Mouse (Mus musculus): ENCODE measurements around the gene Cyp4a31. TPM values are rescaled to one million over a fixed set of nuclear protein-coding genes. Genes with fewer than 3 reads are reported as not detected.
"Not testable (repeated sequence)": the region's sequence is repeated elsewhere in the genome, so short reads cannot be mapped to it uniquely, and the experiment has no call there.

Cyp4a31 gene
- total RNA-seq (2021), result 10 to 100 TPM in 1 of 2 experiments, 1 to 10 TPM in 1; 8.0 to 23.2 TPM
- long read RNA-seq, experiment 1, partial matches to known transcripts, result 9 of 15 reads
- long read RNA-seq, experiment 1, other reads (novel, unspliced or antisense), result 6 of 15 reads
- long read RNA-seq, experiment 2, partial matches to known transcripts, result 2 of 7 reads
- long read RNA-seq, experiment 2, other reads (novel, unspliced or antisense), result 4 of 7 reads

DNA sequence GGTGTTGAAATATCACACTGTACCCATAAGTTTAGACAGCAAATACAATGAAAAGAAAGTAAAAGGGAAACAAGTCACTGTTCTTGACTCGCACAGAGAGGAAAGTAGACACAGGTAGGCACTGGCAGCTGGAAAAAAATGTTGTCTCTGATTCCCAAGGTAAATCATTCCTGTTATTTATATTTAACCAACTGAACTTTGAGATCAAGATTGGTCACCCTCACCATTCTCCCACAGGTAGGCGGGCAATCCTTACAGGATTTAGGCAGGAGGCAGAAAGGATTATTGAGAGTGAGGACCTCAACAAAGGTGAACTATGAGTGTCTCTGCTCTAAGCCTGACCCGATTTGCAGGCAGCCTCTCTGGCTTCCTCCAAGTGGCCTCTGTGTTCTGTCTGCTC lies at the start of gene Cyp4a31:
Gene Cyp4a31 (plus strand): TSS at position 249 of the 400 bp plus-strand sequence.
- DNase-seq, result no peak

- DNase-seq, result not testable (repeated sequence)
Measured at GRCm38 (mm10) chr4:115513964-115514363, 49.5 kb upstream of the Cyp4a31 start.

GRCm38 (mm10) chr4:115518000-115518399 lies 45.4 kb upstream of the Cyp4a31 start, which contains the start of gene Cyp4a10:
Cyp4a10 (plus strand) TSS chr4:115518264.
- not testable (repeated sequence) for DNase-seq

DNA sequence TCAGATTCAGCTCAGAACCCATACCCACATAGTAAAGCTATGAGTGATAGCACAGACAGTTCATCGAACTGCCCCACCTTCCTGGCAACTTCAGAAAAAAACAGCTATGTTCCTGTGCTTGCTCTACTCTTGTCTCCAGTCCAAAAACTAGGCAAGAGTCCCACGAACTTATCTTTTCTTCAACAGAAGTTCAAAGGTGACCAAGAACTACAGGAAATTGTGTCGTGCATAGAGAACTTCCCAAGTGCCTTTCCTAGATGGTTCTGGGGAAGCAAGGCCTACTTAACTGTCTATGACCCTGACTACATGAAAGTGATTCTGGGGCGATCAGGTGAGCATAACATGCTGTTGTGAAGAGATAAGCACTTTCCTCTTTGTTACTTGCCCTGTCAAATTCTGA lies 44.0 kb upstream of the Cyp4a31 start:
- DNase-seq, result no peak

GRCm38 (mm10) chr4:115521766-115522165 lies 41.7 kb upstream of the Cyp4a31 start:
- DNase-seq, result no peak

DNA sequence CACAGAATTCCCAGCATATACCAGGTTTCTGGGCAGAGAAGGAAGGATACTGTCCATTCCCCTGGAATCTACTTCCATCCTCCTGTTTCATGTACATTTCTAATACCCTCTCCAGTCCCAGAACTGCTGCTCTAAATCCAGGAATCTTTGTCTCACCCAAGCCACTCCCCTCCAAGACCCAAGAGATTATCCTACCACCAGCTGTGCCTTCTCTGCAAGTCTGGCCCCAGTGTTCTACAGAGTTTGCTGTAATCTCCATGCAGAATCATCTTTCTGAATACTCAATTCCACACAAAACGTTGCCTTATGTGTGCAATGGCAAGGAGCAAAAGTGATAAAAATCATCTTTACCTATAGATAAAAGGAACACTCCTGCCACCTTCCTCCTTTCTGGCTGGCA lies 18.3 kb upstream of the Cyp4a31 start:
- no peak for DNase-seq

DNA sequence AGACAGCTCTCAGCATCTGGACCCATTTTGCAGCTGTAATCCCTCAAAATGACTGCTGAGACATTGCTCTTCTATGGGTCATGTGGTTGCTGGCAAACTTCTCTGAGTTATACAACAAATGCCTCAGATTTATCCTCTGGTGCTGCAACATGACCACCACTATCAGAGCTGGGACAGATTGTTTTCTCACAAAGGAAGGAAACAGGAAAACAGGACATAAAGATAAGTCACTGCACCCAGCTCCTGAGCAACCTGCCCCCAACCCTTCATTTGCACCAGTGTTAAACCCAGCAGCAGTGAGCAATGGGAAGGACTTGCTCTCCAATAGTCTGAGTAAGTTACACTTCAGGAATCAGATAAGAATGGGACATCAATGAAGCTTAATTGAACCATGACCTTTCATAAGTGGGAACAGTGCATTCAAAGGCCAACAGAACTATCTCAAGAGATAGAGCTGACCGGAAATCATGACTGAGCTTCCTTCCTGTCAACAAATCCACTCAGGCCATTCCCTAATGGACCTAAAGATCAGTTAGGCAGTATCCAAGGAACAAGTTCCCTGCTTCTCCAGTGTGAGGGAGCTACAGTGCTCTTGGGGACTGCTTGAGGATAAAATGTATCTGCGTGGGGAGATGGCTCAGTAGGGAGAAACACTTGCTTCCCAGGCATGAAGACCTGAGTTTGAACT lies 17.2 kb upstream of the Cyp4a31 start:
- DNase-seq, result no peak

GRCm38 (mm10) chr4:115552726-115553125 lies 10.7 kb upstream of the Cyp4a31 start:
- DNase-seq, result no peak

DNA sequence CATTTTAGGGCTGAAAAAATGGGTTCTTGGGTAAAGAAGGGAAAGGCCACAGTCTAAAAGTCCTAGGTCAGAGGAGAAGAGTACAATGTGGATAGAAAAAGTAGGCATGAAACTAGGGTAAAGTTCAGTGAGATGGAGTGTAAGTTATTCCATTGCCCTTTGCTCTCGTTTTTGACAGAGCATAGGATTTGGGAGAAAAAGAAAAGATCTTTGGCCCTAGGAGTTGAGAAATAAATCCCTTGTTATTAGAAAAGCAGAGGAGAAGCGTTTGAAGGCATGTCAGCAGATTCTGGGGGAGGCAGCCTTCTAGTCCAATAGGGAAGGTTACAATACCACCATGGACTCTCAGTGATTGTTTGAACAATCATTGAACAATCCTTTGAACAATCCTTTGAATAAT lies 7.9 kb upstream of the Cyp4a31 start:
- no peak for DNase-seq

GRCm38 (mm10) chr4:115557861-115558561 lies 5.4 kb upstream of the Cyp4a31 start:
- DNase-seq, result no peak

DNA sequence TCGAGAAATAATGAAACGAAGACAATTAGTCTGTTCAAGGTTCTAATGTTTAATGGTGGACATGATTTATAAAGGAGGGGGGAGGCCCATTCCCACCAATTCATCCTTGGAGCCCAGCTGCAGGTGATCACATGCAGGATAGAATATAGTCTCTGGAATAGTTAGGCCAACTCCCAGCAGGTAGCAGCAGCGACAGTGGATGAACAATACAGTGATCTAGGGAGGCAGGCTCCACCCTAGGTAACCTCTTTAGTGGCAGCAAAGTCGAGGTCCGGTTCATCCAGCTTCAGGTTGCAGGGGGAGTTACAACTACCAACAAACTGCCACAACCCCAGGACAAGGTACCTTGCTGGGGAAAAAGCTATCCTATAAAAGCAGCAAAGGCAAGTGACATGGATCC lies 2.2 kb upstream of the Cyp4a31 start:
- DNase-seq, result not testable (repeated sequence)

DNA sequence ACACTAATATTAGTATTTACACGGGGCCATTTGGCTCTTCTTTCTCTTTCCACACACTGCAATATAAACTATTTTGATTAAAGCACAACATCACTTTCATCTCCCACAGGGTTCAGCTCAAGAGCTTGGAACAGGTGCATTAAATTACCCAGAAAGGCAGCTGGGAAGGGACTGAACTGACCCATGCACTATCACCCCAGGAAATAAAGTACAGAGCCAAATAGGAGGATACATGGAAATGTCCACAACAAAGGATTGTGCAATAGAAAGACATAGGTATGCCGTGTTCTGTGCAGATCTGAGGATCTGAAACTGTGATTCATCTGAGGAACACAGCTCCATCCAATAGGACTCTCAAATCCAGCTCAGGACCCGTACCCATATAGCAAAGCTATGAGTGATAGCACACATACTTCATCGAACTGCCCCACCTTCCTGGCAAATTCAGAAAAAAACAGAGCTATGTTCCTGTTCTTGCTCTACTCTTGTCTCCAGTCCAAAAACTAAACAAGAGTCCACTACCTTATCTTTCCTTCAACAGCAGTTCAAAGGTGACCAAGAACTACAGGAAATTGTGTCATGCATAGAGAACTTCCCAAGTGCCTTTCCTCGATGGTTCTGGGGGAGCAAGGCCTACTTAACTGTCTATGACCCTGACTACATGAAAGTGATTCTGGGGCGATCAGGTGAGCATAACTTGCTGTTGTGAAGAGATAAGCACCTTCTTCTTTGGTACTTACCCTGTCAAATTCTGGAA lies 1.2 kb downstream of the Cyp4a31 start:
- not testable (repeated sequence) for DNase-seq

- DNase-seq, result no peak
Measured at GRCm38 (mm10) chr4:115575255-115575654, 11.8 kb downstream of the Cyp4a31 start.

DNA sequence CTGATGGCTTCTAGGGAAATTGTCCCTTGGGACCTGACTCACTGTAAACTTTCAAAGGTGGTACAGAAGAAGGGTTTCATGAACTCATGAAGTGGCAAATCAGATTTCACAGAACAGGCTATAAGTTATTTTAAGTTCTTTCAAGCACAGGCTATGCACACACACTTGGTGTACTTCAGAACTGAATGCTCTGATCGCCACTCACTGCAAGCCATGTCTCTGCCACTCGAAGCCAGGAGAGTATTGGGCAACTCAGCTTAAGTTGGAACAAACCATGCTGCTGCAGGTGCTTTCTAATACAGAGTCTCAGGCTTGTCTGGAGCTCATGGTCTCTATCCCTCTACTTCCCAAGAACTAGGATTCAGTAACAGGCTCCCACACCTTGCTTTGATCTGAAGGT lies 12.3 kb downstream of the Cyp4a31 start:
- peak; percentile 25 for DNase-seq

- DNase-seq, result no peak
Measured at GRCm38 (mm10) chr4:115583036-115583435, 19.6 kb downstream of the Cyp4a31 start.

DNA sequence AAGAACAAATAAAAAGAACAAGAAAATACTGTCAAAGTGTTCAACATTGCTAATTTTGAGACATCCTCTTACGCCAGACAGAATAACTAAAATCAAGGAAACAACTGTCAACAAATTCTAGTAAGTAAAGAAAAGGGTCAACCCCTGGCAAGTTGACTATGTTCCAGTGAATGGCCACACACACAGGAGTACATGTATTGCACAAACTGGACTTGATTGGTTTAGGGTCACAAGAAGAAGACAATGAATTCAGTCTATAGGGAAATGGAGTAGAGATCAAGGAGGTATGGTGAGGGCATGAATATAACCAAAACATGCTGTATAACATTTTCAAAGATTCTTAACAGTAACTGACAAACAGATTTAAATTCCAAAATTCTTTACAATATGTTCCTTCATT lies 32.9 kb downstream of the Cyp4a31 start:
- no peak for DNase-seq

- no peak for DNase-seq
Measured at GRCm38 (mm10) chr4:115596824-115597336, 33.4 kb downstream of the Cyp4a31 start.

DNA sequence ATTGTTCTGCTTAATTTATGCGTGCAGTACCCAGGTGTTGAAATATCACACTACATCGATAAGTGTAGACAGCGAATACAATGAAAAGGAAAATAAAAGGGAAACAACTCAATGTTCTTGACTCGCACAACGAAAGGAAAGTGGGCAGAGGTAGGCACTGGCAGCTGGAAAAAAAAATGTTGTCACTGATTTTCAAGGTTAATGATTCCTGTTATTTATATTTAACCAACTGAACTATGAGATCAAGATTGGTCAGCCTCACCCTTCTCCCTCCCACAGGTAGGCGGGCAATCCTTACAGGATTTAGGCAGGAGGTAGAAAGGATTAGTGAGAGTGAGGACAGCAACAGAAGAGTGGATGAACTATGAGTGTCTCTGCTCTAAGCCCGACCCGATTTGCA lies 37.2 kb downstream of the Cyp4a31 start, which contains the start of gene Cyp4a32:
Gene Cyp4a32 (plus strand): TSS at position 359 of the 400 bp plus-strand sequence.
- not testable (repeated sequence) for DNase-seq

GRCm38 (mm10) chr4:115614005-115614404 lies 50.6 kb downstream of the Cyp4a31 start:
- no peak for DNase-seq

GRCm38 (mm10) chr4:115625560-115625959 lies 62.1 kb downstream of the Cyp4a31 start:
- DNase-seq, result not testable (repeated sequence)
